Mouse (Mus musculus) T-helper 17 cell (primary cell): ENCODE measurements around the gene Mrps16.

Source experiments
- in situ Hi-C, 2 experiments: fragments of 300-600 bp; cut with MboI, MseI; formaldehyde crosslinking; loops; 1 replicate in 1 of 2; 2 replicates in 1 of 2; pipeline ENCODE4 v1.15.1; 2025; ENCODE audit warnings: high pct_unique_total_duplicates in 2 of 2

The Mrps16 gene

GRCm38 (mm10) chr14:20370798-20371197 lies 22.6 kb downstream of the Mrps16 start:
- in situ Hi-C loops = no loop called here

GRCm38 (mm10) chr14:20368271-20368670 lies 25.2 kb downstream of the Mrps16 start:
- in situ Hi-C loops = no loop called here

GRCm38 (mm10) chr14:20363230-20363629 lies 30.2 kb downstream of the Mrps16 start:
- in situ Hi-C loops = no loop called here

GRCm38 (mm10) chr14:20347991-20348541 lies 45.4 kb downstream of the Mrps16 start, which contains the start of the genes Ecd and Fam149b:
Gene Ecd, minus strand, starts transcription at chr14:20348121.
Gene Fam149b, plus strand, starts transcription at chr14:20348162.
- in situ Hi-C loops = loop anchor here (10.0 kb wide), 2 partner anchors 197 to 1223 kb away; partner anchors contain the start of gene Ppp3cb (in 1 of the 2)

- in situ Hi-C loops = loop anchor here (10.0 kb wide), 2 partner anchors 197 to 1223 kb away; partner anchors contain the start of gene Ppp3cb (in 1 of the 2)
Observed at GRCm38 (mm10) chr14:20347441-20347990, 45.9 kb downstream of the Mrps16 start.

- in situ Hi-C loops = loop anchor here (10.0 kb wide), 2 partner anchors 199 to 1221 kb away; partner anchors contain the start of gene Ppp3cb (in 1 of the 2)
Observed at GRCm38 (mm10) chr14:20345885-20346284, 47.5 kb downstream of the Mrps16 start.

- in situ Hi-C loops = loop anchor here (10.0 kb wide), 2 partner anchors 204 to 1216 kb away; partner anchors contain the start of gene Ppp3cb (in 1 of the 2)
Observed at GRCm38 (mm10) chr14:20340866-20341265, 52.6 kb downstream of the Mrps16 start.

- in situ Hi-C loops = loop anchor here (10.0 kb wide), 2 partner anchors 205 to 1215 kb away; partner anchors contain the start of gene Ppp3cb (in 1 of the 2)
Observed at GRCm38 (mm10) chr14:20340149-20340548, 53.3 kb downstream of the Mrps16 start.

- in situ Hi-C loops = no loop called here
Observed at GRCm38 (mm10) chr14:20339415-20339814, 54.0 kb downstream of the Mrps16 start.
